Mouse (Mus musculus) left cerebral cortex, postnatal 36 days (tissue): ENCODE data around the gene Cdh5. TPM values are rescaled to one million over a fixed set of nuclear protein-coding genes. Genes with fewer than 3 reads are reported as not detected.
"Not testable (repeated sequence)": the region's sequence is repeated elsewhere in the genome, so short reads cannot be mapped to it uniquely, and the experiment has no call there.

Experiments used
- DNase-seq, 2 experiments: peaks; one replicate each; pipeline ENCODE4 v3.0.0; 2021 to 2022; ENCODE audit warnings: low spot score in 2 of 2, mixed read lengths in 1 of 2
- intact Hi-C: fragments of 180-260 bp; cut with DNase I; formaldehyde crosslinking; loops from one replicate; pipeline ENCODE4 v1.15.1; 2025
- total RNA-seq, 2 experiments: library from RNA; stranded (reverse); gene quantifications; 2 replicates each; pipeline ENCODE4 v1.2.3; 2021

Cdh5 gene
- 10 to 100 TPM; 10.4 to 11.6 TPM for total RNA-seq

- intact Hi-C loops = no loop called here
- no peak for DNase-seq
These were observed at the start of gene Cdh5 for GRCm38 (mm10) chr8:104101415-104101814. Gene Cdh5 (plus strand): TSS chr8:104101625.

GRCm38 (mm10) chr8:104059922-104060321 is 41.5 kb upstream of the Cdh5 start:
- intact Hi-C loops = no loop called here
- DNase-seq = peak in 1 of 2 experiments; percentile 0

- intact Hi-C loops = no loop called here
- peak in 1 of 2 experiments; percentile 1 for DNase-seq
These were observed 41.0 kb upstream of the Cdh5 start for GRCm38 (mm10) chr8:104060446-104060845.

- peak in 1 of 2 experiments; percentile 1 for DNase-seq
- intact Hi-C loops = no loop called here
These were observed 40.1 kb upstream of the Cdh5 start for GRCm38 (mm10) chr8:104061048-104061988.

GRCm38 (mm10) chr8:104061989-104062820 is 39.2 kb upstream of the Cdh5 start:
- intact Hi-C loops = no loop called here
- DNase-seq = peak in 1 of 2 experiments; percentile 3

GRCm38 (mm10) chr8:104065223-104065622 is 36.2 kb upstream of the Cdh5 start:
- peak in 1 of 2 experiments; percentile 31 for DNase-seq
- intact Hi-C loops = no loop called here

- intact Hi-C loops = no loop called here
- DNase-seq = peak; percentile 25 to 33
These were observed 35.4 kb upstream of the Cdh5 start for GRCm38 (mm10) chr8:104065906-104066518.

GRCm38 (mm10) chr8:104067390-104067925 is 34.0 kb upstream of the Cdh5 start:
- peak in 1 of 2 experiments; percentile 1 for DNase-seq
- intact Hi-C loops = no loop called here

GRCm38 (mm10) chr8:104068421-104069035 is 32.9 kb upstream of the Cdh5 start:
- peak in 1 of 2 experiments; percentile 43 for DNase-seq
- intact Hi-C loops = no loop called here

- peak in 1 of 2 experiments; percentile 1 for DNase-seq
- intact Hi-C loops = not testable (repeated sequence)
These were observed 31.1 kb upstream of the Cdh5 start for GRCm38 (mm10) chr8:104070201-104070865.

- intact Hi-C loops = no loop called here
- DNase-seq = peak in 1 of 2 experiments; percentile 2
These were observed 30.5 kb upstream of the Cdh5 start for GRCm38 (mm10) chr8:104070949-104071348.

- intact Hi-C loops = no loop called here
- no peak for DNase-seq
These were observed 26.3 kb upstream of the Cdh5 start for GRCm38 (mm10) chr8:104075079-104075478.

- DNase-seq = no peak
These were observed 24.6 kb upstream of the Cdh5 start for GRCm38 (mm10) chr8:104076541-104077412.

GRCm38 (mm10) chr8:104078091-104078490 is 23.3 kb upstream of the Cdh5 start:
- no peak for DNase-seq
- intact Hi-C loops = no loop called here

More at GRCm38 (mm10) chr8:104076541-104077412, 24.6 kb upstream of the Cdh5 start:
- intact Hi-C loops = no loop called here

GRCm38 (mm10) chr8:104085281-104085680 is 16.1 kb upstream of the Cdh5 start:
- no peak for DNase-seq
- intact Hi-C loops = no loop called here

GRCm38 (mm10) chr8:104086615-104087014 is 14.8 kb upstream of the Cdh5 start:
- intact Hi-C loops = no loop called here
- DNase-seq = no peak

GRCm38 (mm10) chr8:104087091-104087490 is 14.3 kb upstream of the Cdh5 start:
- DNase-seq = no peak
- intact Hi-C loops = no loop called here

- intact Hi-C loops = not testable (repeated sequence)
These were observed 13.5 kb upstream of the Cdh5 start for GRCm38 (mm10) chr8:104087878-104088277.

More at GRCm38 (mm10) chr8:104087878-104088277, 13.5 kb upstream of the Cdh5 start:
- DNase-seq = not testable (repeated sequence)
